Mouse (Mus musculus): Measurements from ENCODE around the gene Lrrc8e.

Gene Lrrc8e

GRCm38 (mm10) chr8:4258233-4258632, 31.6 kb downstream of the Lrrc8e start:
- no peak for DNase-seq (ENCODE audit: low spot score)

DNA sequence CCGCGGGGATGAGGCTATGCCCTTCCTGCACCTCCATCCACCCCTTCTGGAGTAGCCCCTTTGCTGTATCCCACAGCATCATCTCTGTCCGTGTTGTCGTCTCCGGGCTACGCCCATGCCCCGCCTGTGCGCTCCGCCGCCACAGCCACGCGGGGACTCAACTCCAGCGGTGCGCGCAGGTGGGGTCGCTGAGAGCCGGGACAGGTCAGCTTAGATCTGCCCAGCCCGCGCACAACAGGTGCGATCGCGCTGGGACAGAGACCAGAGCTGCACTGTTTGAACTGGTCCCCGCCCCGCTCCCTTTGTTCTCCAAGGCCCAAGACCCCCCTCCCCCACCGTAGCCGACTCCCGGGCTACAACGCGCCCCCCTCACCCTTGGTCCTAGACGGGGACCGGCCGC, 32.1 kb downstream of the Lrrc8e start:
- no peak for DNase-seq (ENCODE audit: low spot score)

- DNase-seq (ENCODE audit: low spot score) = peak; percentile 91
These were observed 32.6 kb downstream of the Lrrc8e start, which contains the start of gene Ctxn1 for GRCm38 (mm10) chr8:4259125-4259804. Ctxn1 (minus strand) TSS chr8:4259274.

- no peak for DNase-seq (ENCODE audit: low spot score)
These were observed 33.2 kb downstream of the Lrrc8e start for GRCm38 (mm10) chr8:4259805-4260170.

DNA sequence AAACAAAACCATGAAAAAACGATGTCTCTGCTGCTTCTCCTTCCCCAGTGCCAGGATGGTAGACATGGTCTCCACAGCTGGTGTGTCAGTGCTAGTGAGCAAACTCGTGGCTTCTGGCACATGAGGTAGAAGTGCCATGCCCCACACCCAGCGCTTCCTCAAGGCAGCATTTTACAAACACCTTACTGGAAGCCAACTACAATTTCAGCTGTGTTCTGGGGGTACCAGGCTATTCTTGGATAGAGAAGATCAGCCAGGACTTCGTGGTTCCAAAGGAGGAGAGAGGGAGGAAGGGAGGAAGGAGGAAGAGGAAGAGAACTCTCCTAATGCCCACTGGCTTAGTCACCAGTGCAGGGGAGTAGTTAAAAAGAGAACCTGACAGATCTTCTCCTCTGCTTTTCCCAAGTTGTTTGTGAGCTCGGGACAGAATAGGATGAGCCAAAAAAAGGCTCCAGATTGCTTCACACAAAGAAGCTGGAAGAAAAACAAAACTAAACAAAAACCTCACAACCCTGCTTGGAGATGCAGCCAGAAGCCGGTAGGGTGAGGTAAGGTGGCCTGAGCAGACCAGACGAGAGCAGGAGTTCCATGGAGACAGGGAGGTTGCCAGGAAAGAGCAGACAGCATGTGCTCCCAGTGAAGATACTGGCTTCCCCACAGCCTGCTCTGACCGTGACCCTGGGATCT, 36.6 kb downstream of the Lrrc8e start:
- no peak for DNase-seq (ENCODE audit: low spot score)

GRCm38 (mm10) chr8:4265160-4265914, 38.7 kb downstream of the Lrrc8e start:
- DNase-seq (ENCODE audit: low spot score) = no peak

GRCm38 (mm10) chr8:4267627-4268026, 41.0 kb downstream of the Lrrc8e start:
- DNase-seq (ENCODE audit: low spot score) = no peak

GRCm38 (mm10) chr8:4269609-4270008, 43.0 kb downstream of the Lrrc8e start:
- DNase-seq (ENCODE audit: low spot score) = no peak

- DNase-seq (ENCODE audit: low spot score) = peak; percentile 91
These were observed 48.9 kb downstream of the Lrrc8e start, which contains the start of gene Timm44 for GRCm38 (mm10) chr8:4275275-4276110. Timm44 (minus strand) TSS chr8:4275913.

GRCm38 (mm10) chr8:4276111-4276465, 49.5 kb downstream of the Lrrc8e start:
- no peak for DNase-seq (ENCODE audit: low spot score)
